Mouse (Mus musculus): ENCODE measurements at regions not wholly inside any gene's neighbourhood (a gene's known extent, or its start where the extent isn't known, plus 50 kb on each side); places are given as distances from the start of the nearest gene placed in this dataset.

DNA sequence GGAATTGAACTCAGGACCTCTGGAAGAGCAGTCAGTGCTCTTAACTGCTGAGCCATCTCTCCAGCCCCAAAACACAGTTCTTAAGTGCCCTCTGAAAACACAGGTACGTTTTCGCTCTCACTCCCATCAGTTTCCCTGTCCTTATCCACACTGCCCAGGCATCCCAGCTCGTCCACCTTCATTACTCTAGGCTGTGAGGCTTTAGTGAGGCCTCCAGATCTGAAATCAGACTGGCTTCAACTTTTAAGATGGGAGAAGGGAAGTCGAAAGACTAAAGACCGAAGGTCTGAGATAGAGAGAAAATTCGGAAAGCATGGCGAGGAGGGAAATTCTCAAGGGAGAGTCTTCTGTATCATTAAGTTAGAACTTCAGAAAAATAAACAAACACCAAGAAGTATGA, 54.8 kb upstream of the Tet2 start:
- TF ChIP-seq CTCF (conservative IDR thresholded peaks at IDR 0.05; ENCODE audit: insufficient read depth, insufficient read length, low read depth, low read length) = no peak
- TF ChIP-seq POLR2A (IDR thresholded peaks at IDR 0.05; ENCODE audit: low read depth, low read length) = no peak
- H3K4me1 ChIP-seq (ENCODE audit: control insufficient read depth, insufficient read depth, low read length) = no peaks in the 10 kb centered on the region
- no peak overlapping the region for H3K4me3 ChIP-seq (ENCODE audit: insufficient read depth, low read depth, low read length)
- H3K36me3 ChIP-seq (ENCODE audit: control insufficient read depth, insufficient read depth, low read length) = no peaks in the 10 kb centered on the region
- no peak overlapping the region for H3K27ac ChIP-seq (ENCODE audit: insufficient read depth, low read depth, low read length)
- no peak for DNase-seq
- 96% methylated on average over 7 of the region's 7 CpGs for WGBS
- no peaks in the 10 kb centered on the region for H3K27me3 ChIP-seq (replicated peaks; ENCODE audit: control insufficient read depth, insufficient read depth, low read length)

DNA sequence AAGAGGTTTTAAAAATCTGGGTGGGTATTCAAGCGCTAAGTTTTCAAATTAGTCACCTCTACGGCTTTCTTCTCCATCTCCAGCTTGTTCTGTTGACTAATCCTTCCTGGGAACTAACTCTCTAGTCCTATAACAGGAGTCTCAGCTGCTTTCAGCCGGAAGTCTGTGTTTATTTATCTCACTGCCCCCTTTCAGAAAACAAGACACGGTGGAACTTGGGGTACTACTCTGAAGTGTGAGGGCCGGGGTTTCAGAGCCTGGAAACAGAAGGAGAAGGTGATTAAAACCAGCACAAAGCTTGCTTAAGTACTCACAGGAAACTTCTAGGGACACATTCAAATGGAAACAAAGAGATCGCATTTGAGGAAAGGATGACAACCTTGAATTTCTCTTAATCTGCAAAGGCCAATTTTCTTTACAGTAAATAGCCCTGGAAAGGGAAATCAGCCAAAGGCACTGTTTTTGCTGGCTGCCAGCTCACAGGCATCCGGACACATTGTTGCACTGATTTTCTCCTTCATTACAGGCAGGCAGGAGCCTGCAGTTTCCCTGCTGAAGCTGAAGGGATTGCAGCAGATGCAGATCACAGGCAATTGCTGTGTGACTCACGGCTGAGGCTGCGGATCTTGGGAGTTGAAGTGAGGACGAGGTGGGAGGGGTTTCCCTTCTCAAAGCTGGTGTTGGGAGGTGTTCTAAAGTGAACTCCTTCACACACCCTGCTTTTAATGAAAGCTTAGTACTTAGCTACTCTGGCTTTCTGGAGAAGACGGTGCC, 55.7 kb upstream of the Tet2 start:
- no peaks in the 10 kb centered on the region for H3K27me3 ChIP-seq (replicated peaks; ENCODE audit: control insufficient read depth, insufficient read depth, low read length)
- H3K4me3 ChIP-seq (ENCODE audit: insufficient read depth, low read depth, low read length) = no peak overlapping the region
- 36% methylated on average over 11 of the region's 11 CpGs for WGBS
- no peak overlapping the region for H3K27ac ChIP-seq (ENCODE audit: insufficient read depth, low read depth, low read length)
- H3K36me3 ChIP-seq (ENCODE audit: control insufficient read depth, insufficient read depth, low read length) = no peaks in the 10 kb centered on the region
- TF ChIP-seq CTCF (conservative IDR thresholded peaks at IDR 0.05; ENCODE audit: insufficient read depth, insufficient read length, low read depth, low read length) (no peak), POLR2A (IDR thresholded peaks at IDR 0.05; ENCODE audit: low read depth, low read length) (no peak)
- DNase-seq = peak; percentile 22
- H3K4me1 ChIP-seq (ENCODE audit: control insufficient read depth, insufficient read depth, low read length) = no peaks in the 10 kb centered on the region

DNA sequence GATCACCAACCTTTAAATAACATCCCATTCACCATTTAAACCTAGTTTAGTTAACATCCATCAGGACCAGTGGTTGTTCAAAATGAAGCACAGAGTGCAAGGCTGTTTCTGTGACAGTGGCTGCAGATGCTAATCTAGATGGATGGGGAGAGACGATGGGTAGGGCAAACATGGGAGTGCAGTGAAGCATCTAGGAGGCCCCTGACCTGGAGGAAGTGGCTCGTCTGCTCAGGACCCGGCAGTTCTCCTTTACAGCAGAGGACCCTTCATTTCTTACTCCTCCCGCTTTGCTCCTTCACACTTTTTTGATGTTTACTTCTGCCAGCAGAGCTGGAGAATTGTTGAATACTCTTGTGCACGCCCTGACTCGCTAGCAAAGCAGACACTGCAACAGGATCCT, 60.5 kb upstream of the Tet2 start:
- Histone ChIP-seq H3K4me1 (ENCODE audit: control insufficient read depth, insufficient read depth, low read length) (no peaks in the 10 kb centered on the region), H3K27me3 (replicated peaks; ENCODE audit: control insufficient read depth, insufficient read depth, low read length) (no peaks in the 10 kb centered on the region), H3K27ac (ENCODE audit: insufficient read depth, low read depth, low read length) (no peak overlapping the region), H3K36me3 (ENCODE audit: control insufficient read depth, insufficient read depth, low read length) (no peaks in the 10 kb centered on the region), H3K4me3 (ENCODE audit: insufficient read depth, low read depth, low read length) (no peak overlapping the region)
- 78% methylated on average over 6 of the region's 6 CpGs for WGBS
- TF ChIP-seq POLR2A (IDR thresholded peaks at IDR 0.05; ENCODE audit: low read depth, low read length) (no peak), CTCF (conservative IDR thresholded peaks at IDR 0.05; ENCODE audit: insufficient read depth, insufficient read length, low read depth, low read length) (no peak)
- DNase-seq = no peak

DNA sequence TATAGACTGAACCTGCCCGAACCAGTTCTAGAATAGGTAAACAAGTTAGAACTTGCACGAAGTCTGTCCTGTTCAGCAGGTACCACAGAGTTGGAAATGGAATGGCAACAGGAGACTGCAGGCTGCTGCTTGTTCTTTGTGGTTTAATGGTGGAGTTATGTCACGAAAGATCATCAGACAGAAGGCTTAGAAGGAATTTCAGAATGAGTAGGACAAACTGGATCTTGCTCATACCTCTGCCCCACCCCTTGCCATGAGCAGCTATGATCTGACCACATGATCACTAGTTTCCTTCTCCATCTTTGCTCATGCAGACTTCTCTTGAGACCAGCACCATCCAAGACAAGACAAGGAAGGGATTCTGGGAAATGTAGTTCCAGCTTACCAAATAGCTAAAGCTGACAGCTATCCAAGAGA, 63.9 kb upstream of the Tet2 start:
- H3K36me3 ChIP-seq (ENCODE audit: control insufficient read depth, insufficient read depth, low read length) = no peaks in the 10 kb centered on the region
- no peak overlapping the region for H3K27ac ChIP-seq (ENCODE audit: insufficient read depth, low read depth, low read length)
- no peak for DNase-seq
- H3K4me1 ChIP-seq (ENCODE audit: control insufficient read depth, insufficient read depth, low read length) = no peaks in the 10 kb centered on the region
- 75% methylated on average over 3 of the region's 3 CpGs for WGBS
- no peak overlapping the region for H3K4me3 ChIP-seq (ENCODE audit: insufficient read depth, low read depth, low read length)
- TF ChIP-seq POLR2A (IDR thresholded peaks at IDR 0.05; ENCODE audit: low read depth, low read length) (no peak), CTCF (conservative IDR thresholded peaks at IDR 0.05; ENCODE audit: insufficient read depth, insufficient read length, low read depth, low read length) (no peak)
- no peaks in the 10 kb centered on the region for H3K27me3 ChIP-seq (replicated peaks; ENCODE audit: control insufficient read depth, insufficient read depth, low read length)

DNA sequence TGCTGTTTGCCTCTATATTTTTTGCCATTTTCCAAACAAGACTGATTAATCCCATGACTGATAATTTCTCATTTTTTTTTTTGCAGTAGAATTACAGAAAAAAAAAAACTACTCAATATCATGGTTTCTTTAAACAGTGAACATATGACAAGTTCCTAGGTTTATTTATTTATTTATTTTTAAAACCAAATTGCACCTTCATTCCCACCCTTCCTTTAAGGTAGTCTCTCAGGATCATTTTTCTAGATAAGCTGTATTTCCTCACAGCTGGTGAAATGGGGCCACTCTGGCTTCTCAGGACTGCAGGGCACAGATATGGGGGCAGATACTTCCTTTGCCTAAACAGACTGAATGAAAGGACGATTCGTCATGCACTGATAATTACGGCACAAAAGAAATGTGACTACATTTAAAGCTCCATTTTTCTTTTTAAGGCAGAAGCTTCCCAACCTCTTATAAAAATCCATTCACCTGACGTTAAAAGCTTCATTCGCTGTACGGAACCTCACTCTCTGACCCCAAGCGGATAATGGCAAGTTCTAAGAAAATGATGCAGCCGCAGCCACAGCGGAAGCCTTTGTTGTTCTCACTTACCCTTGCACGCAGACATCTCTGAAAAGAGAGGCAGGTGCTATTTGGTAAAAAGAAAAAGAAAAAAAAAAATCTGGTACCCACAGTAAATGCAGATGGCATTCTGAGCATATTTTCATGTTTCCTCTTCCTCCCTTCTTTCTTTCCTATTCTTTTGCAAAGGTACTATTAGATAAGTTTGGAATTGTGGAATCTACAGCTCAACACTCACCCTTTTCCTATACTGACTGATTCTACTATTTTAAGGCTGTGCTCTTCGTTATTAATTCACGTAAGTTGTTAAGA, 69.1 kb upstream of the Tet2 start:
- no peak for DNase-seq
- no peak overlapping the region for H3K27ac ChIP-seq (ENCODE audit: insufficient read depth, low read depth, low read length)
- H3K36me3 ChIP-seq (ENCODE audit: control insufficient read depth, insufficient read depth, low read length) = no peaks in the 10 kb centered on the region
- no peak overlapping the region for H3K4me3 ChIP-seq (ENCODE audit: insufficient read depth, low read depth, low read length)
- TF ChIP-seq CTCF (conservative IDR thresholded peaks at IDR 0.05; ENCODE audit: insufficient read depth, insufficient read length, low read depth, low read length) = no peak
- TF ChIP-seq POLR2A (IDR thresholded peaks at IDR 0.05; ENCODE audit: low read depth, low read length) = no peak
- no peaks in the 10 kb centered on the region for H3K27me3 ChIP-seq (replicated peaks; ENCODE audit: control insufficient read depth, insufficient read depth, low read length)
- 66% methylated on average over 12 of the region's 12 CpGs for WGBS
- no peaks in the 10 kb centered on the region for H3K4me1 ChIP-seq (ENCODE audit: control insufficient read depth, insufficient read depth, low read length)

DNA sequence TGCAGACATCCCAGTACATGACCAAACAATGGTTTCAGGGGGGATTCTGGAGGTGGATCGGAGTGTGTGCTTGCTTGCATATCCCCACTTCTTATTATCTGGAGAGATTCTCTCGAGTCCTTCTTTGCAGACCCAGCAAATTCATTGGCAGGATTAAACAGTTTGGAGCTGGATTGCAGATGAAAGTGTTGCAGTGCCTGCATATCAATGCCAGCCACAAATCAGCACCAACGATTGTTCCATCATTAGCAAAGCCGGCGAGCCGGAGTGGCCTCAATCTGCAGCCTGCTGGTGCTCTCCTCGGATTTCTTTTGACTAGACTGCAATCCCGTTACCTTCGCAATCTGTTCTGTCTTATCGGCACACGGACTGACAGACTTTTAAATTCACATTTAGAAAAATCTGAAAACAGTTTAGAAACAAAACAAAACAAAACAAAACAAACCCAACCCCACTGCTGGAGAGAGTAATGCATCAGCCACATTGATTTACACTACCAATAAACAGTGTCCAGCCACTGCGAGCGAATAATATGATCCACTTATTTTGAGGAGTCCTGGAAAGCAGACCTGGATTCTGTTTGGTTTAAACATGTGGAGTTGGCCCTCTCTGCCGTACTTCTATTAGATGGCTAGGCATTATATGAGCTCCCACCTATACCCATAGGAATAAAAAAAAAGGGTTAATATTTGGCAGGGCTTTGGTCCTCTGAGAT, 69.9 kb upstream of the Tet2 start:
- WGBS = 41% methylated on average over 14 of the region's 14 CpGs
- H3K27me3 ChIP-seq (replicated peaks; ENCODE audit: control insufficient read depth, insufficient read depth, low read length) = no peaks in the 10 kb centered on the region
- H3K36me3 ChIP-seq (ENCODE audit: control insufficient read depth, insufficient read depth, low read length) = no peaks in the 10 kb centered on the region
- TF ChIP-seq POLR2A (IDR thresholded peaks at IDR 0.05; ENCODE audit: low read depth, low read length) (no peak), CTCF (conservative IDR thresholded peaks at IDR 0.05; ENCODE audit: insufficient read depth, insufficient read length, low read depth, low read length) (no peak)
- DNase-seq = no peak
- no peaks in the 10 kb centered on the region for H3K4me1 ChIP-seq (ENCODE audit: control insufficient read depth, insufficient read depth, low read length)
- no peak overlapping the region for H3K27ac ChIP-seq (ENCODE audit: insufficient read depth, low read depth, low read length)
- no peak overlapping the region for H3K4me3 ChIP-seq (ENCODE audit: insufficient read depth, low read depth, low read length)

Data from kidney, adult 2 months (tissue).